Mouse (Mus musculus) adrenal gland, adult 8-10 months (tissue): Measurements from ENCODE around the gene Reln. TPM values are rescaled to one million over a fixed set of nuclear protein-coding genes. Genes with fewer than 3 reads are reported as not detected.

ENCODE experiments used
- DNase-seq: peaks from one replicate; pipeline ENCODE4 v3.0.0; 2022
- total RNA-seq, 4 experiments: library from RNA; stranded (reverse); gene quantifications; 2 replicates each; pipeline ENCODE4 v1.2.4; 2022

The Reln gene
- total RNA-seq, 4 experiments from 2014 or later, result 0.83 to 2.4 (median 1.4) TPM

DNA sequence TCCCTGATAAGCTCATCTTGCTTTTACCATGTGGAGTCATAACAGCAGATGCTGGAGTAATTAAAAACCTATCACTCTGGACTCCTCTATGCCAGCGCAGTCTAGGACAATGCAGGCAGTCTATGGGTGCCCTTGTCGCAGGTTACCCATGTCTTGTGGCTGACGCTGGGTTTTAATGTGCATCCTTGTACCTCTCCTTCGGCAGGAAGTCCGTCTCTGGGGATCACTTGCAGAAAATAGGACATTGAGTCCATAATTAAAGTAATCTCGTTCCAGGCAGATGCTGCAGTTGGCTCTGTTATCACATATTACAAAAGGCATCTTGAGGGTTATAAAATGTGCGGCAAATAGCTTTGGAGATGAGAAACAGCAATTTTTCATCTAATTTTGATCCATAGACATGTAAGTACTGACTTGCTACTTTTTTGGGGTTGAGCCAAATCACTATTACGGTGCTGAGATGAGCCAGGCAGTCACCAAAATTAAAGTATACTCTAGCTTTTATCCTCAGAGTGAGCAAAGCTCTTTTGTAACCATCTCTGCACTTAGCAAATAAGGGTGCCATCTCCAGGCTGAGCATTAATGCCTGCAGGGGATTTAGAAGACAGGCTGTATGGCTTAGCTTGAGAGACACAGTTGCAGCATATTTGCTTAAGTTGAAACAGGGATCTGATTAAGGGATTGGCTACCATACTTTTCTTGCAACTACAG, 136.0 kb downstream of the Reln start:
- no peak for DNase-seq

GRCm38 (mm10) chr5:22197926-22198325, 146.6 kb downstream of the Reln start:
- DNase-seq, result no peak

GRCm38 (mm10) chr5:22196891-22197290, 147.6 kb downstream of the Reln start:
- no peak for DNase-seq

- DNase-seq, result no peak
Observed at GRCm38 (mm10) chr5:22196476-22196875, 148.0 kb downstream of the Reln start.

DNA sequence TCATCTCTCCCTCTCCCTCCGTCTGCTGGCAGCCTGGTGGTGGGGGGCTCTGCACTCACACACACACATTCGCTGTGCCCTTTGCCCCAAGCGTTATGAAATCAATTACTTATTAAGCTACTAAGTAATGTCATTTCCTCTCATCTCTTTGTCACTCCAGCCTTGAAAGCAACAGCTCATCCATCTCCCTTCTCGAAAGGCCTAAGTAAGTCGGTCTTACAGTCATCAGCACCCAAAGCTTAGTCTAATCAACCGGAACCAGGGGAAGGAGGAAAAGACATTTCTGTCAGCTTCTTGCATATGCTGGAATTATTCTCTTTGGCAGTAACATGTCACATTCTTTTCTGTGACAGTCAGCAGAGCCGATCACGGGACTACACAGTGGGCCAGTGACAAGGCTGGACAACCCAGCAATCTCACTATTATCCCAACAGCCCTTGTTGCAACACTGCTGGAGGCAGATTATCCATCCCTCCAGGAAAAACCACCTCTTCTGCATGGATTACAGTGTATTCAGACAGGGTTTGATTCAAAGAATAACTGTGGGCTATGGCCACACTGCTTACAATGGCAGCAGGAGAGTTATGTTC, 149.1 kb downstream of the Reln start:
- DNase-seq, result no peak

DNA sequence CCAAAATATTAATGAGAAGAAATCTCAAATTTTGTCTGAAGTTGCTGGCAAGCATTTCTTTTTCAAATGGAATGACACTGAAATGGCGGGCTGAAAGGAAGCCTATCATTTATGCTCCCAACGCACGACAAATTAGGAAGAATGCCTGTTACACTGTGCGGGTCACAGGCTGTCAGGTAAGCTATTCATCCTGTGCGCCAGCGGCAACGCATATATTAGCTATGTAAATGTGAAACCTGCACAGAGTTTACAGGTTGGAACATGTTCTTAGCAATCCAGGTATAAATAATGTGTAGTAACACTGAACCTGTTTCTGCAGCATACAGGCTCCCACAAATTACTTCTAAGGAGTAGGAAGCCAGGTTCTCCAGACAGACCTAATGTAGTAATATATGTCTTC, 152.7 kb downstream of the Reln start:
- DNase-seq, result no peak

DNA sequence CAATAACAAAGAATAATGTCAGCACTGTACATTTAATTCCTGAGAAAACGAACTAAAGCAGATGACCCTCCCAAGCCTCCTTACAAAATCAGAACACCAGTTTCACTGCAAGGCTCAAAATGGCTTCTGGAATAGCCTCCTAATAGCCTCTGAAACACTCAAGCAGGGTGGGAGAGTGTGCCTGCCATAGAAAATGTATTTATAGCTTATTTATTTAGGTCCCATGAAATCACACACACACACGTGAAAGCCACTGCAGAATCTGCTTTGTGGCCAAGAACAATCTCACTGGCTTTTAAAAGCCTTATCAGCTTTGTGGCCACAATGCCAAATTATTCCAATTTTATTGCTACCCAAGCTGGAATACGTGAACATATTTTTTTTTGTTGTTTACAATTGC, 154.2 kb downstream of the Reln start:
- DNase-seq, result no peak

DNA sequence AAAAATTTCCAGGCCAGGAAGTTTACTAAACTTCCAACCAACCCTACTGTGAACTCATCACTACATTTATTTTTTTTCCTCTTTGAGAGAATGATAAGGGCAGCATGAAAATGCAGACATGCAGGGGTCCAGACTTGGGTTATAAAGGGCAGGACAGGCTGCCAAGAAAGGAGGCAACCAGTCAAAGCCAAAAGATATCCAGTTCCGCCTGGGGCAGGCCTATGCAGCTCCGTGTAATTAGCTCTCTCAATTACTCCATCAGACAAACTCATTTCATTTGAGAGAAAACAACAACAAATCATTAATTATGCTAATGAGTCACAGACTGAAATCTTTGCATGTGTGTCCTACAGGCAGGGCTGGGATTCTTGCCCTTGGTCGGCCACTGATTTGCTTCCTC, 156.9 kb downstream of the Reln start:
- DNase-seq, result no peak

DNA sequence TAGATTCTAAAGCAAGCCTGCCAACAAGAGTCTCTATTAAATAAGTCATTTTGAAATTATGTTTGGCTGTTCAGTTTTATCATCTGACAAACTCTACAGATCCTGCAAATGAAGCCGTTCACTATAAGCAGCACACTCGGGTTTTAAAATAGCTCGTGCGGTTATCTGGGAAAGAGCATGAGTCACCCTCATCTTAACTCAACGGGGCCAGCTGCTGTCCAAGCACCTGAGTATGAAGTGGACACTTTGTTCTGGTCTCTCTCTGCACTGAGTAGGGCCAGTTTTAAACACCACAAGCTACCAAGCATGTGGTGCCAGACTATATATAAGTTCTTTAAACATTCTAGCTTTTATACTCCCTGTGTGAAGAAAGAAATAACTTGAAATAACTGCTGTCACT, 168.0 kb downstream of the Reln start:
- DNase-seq, result no peak

- no peak for DNase-seq
Observed at GRCm38 (mm10) chr5:22171336-22171735, 173.2 kb downstream of the Reln start.

DNA sequence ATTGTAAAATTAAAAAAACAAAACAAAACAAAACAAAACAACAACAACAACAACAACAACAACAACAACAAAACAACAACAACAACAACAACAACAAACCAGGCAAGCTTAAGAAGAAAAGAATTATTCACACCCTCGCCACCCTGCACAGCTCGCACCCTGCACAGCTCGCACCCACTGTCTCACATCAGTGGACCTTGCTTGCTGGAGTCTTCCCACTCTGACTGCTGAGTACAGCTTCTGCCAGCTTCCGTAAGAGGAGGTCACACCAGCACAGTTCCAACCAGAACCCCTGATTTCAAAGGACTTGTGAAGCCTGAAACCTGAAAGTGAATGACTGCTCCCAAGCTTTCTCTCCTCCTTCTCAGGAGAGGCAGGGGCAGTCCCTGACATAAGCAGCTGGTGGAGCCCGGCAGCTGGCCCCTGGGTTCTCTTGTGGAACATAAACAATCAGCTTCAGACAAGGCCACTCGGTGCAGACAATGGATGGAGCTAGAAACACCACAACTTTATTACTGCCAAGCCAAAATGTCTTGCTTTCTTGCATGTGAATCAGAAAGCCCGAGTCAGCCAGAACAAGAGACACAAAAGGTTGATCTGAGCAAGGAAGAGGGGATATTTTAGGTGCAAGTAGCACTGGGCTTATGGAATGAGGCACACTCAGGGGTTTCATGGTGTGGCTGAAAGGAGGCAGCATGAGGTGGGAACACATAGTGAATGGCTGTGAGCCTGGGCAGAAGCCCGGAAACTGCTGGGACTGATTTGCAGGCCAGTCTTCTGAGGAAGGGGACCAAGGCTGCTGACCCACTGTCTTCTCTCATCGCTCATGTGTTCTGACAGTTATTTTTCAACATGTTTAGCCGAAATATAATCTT, 180.2 kb downstream of the Reln start:
- no peak for DNase-seq

- no peak for DNase-seq
Observed at GRCm38 (mm10) chr5:22160935-22161334, 183.6 kb downstream of the Reln start.

DNA sequence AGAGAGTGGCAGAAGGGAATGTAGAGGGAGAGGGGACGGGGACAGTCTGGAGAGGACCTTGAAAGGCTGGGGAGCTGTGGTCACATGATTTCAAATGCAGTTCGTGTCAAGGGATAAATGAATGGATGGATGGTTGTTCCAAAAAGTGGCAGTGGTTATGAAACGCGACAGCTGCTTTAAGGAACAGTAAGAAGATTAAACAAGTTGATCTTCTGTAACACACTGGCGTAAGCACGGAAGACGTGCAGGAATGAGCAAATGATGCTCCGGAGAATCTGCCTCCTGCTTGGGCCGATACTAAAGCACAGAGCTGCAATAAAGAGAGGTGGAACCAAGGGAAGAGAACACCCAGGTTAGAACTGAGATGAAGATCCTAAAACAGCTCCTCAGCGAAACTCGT, 185.7 kb downstream of the Reln start:
- DNase-seq, result no peak

DNA sequence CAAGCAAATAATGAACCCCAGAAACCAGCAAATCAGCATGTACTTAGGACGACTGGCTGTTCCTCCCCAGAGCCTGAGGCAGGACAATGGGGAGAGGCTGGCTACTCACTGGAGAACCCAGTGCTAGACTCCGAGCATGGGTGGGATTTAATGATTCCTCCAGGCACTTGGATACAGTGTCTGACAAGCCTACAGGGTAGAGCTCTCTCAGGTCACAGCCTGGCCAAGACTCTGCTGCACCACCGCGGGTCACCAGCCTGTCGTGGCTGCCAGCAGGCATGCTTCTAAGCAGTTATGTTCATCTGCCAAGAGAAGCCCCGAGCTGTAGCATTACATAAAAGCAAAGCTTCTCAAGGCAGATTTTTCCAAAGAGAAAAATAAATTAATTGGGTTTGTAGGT, 190.9 kb downstream of the Reln start:
- DNase-seq, result no peak

DNA sequence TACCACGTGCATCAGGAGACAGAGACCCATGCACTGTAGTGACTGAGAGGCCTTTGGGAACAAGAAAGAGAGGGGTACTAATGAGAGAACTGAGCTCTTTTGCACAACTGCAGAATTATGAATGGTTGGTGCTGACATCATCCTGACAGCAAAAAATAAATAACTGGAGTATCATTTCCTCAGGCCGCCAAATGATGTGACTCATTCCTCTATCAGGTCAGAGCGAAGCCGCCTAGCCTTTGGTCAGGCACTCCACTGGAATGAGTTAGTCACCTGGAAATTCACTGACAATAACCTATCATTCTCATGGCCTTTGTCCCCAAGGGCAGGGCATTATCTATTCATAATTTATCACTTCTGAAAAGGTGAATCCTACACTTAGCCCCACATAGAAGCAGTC, 202.7 kb downstream of the Reln start:
- peak; percentile 75 for DNase-seq

DNA sequence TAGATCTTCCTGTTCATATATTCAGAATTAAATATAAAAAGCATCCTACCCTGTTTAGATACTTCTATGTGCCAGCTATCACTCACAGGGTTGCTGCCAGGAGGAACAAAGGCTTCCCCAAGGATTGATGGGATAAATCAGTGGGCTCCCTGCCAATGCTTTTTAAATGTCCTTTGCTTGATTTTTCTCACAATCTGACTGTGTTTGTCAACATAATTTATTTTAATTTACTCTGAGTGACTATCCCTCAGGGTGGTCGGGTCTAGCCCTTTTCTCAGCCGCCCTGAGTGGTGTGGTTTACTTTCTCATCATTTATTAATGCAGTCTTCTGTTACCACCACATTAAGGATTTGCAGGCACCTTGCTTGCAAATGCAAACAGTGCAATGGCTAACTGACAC, 205.5 kb downstream of the Reln start:
- no peak for DNase-seq

DNA sequence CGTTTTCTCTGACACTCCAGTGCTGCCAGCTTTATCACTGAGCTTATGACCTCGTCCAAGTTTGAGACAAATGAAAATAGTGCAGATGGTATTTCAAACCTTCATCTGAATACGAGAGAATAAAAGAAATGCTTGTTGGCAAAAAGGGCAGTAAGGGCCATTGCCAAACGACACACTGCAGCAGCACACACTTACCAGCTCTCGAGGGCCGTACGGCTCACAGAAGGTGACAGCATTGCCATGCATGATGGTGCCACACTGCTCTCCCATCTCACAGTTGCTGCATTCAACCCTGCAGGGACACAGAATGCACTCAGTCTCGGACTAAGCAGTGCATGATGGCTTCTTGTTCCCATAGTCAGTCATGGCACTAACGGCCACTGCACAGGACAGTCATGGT, 210.1 kb downstream of the Reln start:
- DNase-seq, result no peak

- no peak for DNase-seq
Observed at GRCm38 (mm10) chr5:22131730-22132522, 212.6 kb downstream of the Reln start.

GRCm38 (mm10) chr5:22127583-22127982, 216.9 kb downstream of the Reln start:
- no peak for DNase-seq

DNA sequence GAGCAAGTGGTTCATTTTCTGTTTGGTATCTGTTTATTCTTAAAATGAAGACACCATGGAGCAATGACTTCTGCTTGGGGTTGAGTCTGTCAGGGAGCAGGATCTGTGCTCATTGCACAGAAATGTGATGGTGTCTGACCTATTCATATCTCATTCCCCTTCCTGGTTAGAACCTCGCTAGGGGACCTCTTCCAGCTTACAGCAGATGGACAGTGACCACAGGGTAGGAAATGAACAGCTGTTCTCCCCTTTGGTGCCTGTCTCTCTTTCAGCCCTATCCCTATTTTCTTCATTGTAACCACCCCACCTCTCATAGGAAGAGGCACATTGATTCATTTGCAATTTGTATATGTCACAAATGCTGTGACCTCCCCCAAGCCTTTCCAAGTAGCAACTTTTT, 225.2 kb downstream of the Reln start:
- no peak for DNase-seq

DNA sequence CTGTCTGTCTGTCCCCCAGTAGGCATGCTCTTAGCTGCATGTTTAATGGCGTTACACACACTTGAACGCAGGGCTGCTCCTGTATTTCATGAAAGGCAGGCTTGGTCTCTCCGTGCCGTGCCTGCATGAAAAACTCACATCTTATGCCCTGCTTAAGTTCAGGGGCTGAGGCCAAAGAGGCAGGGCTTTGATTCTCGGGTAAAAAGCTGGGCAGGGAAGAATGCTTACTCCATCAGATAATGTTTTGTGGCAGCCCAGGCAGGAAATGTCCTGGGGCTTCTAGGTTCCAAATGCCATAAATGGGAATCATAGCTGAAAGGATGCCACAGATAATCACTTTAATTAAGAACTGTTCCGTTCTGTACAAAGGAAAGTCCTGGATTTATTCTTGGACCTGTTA, 226.0 kb downstream of the Reln start:
- DNase-seq, result no peak

DNA sequence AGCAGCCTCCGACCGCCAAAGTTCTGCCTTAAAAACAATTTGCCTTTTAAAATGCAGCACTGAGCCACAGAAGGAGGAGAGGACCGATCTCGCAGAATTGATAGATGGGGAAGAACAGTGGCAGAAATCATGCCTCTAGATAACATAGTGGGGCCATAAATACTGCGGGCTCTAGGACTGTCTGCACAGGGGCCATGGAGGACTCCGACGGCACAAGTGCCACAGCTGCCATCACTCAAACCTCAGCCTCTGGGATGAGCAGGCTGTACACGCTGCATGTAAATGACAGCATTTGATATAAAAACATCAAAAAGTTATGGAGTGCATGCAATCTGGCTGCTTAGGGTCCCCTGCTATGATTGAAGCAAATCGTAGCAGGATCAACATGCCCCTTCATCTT, 227.6 kb downstream of the Reln start:
- no peak for DNase-seq
